Mouse (Mus musculus): ENCODE data around the gene Fat1. TPM values are rescaled to one million over a fixed set of nuclear protein-coding genes. Genes with fewer than 3 reads are reported as not detected.

Fat1 gene
- polyA plus RNA-seq, 1 experiment from 2014 or later, result 11.9 TPM

Other genes with a start within 250 kb of the Fat1 start
- gene Mtnr1a, start 133.7 kb downstream of the Fat1 start, polyA plus RNA-seq (2015; fragmentation: Nextera tagmentation; extraction: Ambion mirVana), result 0.45 and 0.62 TPM in 2 replicates